Mouse (Mus musculus) lung, postnatal 0 days (tissue): ENCODE measurements around the gene Ehd2.

ENCODE experiments used
- CTCF ChIP-seq: IDR thresholded peaks from 2 replicates; pipeline ENCODE4 v1.5.1; 2016; ENCODE audit warnings: antibody characterized with exemption, mild to moderate bottlenecking
- EP300 ChIP-seq: IDR thresholded peaks from 2 replicates; pipeline ENCODE4 v1.6.1; 2016; ENCODE audit warnings: antibody characterized with exemption, mild to moderate bottlenecking, control low read depth

GRCm38 (mm10) chr7:15914252-15914651 lies 53.1 kb downstream of the Ehd2 start:
- peak; percentile 84 for TF ChIP-seq CTCF
- no peak for TF ChIP-seq EP300
